Mouse (Mus musculus): ENCODE data around the gene 4930432K21Rik.

DNA sequence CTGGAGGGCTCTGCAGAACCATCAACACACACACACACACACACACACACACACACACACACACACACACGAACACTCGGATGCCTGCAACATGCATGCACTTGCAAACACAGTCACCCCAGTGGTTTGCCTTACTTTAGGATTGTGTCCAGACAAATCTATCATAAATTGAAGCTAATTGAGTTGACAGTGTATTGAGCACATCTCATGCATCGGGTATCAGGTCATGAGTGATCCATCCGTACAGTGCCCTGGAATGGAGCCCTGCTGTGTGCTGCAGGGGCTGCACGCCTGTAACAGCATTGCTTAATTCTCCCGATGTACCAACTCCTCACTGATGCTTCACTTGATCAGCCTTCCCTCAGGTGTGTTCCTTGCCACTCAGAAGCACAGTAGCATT is 32.2 kb upstream of the 4930432K21Rik start:
- no peak for TF ChIP-seq CTCF (IDR thresholded peaks at IDR 0.05; ENCODE audit: extremely low read depth, insufficient read depth, insufficient read length, insufficient replicate concordance)
- no peak for TF ChIP-seq POLR2A (IDR thresholded peaks at IDR 0.05; ENCODE audit: low read depth, low read length)
